Mouse (Mus musculus) thymus, postnatal 14 days (tissue): ENCODE measurements around the gene Zmym4.
"Not testable (repeated sequence)": the region's sequence is repeated elsewhere in the genome, so short reads cannot be mapped to it uniquely, and the experiment has no call there.

Source experiments
- DNase-seq: peaks from one replicate; pipeline ENCODE4 v3.0.0; 2021

Gene Zmym4

DNA sequence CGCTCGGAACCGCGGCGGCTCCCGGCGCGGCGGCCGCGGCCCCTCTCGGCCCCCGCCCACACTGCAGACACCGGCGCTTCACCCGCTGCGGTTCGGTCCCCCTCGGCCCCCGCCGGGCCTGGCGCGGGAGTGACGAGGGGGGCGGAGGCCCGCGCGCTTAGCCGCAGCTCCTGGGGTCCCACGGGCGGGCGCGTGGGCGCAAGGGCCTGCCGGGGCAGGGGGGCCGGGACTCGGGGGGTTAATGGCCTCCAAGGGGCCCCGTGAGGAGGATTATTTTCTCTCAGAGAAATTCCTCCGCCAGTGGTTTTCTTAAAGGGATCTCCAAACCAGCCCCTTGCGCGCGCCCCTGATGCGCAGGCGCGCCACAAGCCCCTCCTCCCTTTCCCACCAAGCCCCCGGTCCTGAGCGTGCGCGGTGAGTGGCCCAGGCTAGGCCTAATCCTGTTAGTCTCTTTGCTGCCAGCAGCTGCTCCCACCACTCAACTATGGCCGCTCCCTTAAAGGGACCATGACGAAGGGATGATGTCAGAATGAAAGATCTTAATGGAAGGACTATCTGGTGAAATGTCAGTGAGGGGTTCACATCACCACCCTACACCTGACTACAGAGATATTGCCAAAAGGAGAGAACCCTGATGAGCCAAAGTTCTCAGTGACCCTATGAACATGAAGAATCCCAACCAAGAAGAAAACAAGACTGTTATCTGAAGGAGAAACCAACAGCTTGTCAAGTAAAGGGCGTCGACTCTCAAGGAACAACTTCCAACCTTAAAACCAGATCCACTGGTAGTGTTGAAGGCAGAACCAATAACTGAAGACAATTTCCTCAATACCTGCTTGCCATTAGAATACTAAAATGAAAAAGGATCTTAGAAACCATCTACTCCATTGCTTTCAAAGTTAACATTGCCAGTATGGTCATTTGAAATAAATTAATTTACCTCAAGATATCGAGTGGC, at the start of gene Zmym4:
TSS of gene Zmym4 (minus strand) at position 272 of the 958 bp plus-strand sequence.
- DNase-seq: peak; percentile 94

DNA sequence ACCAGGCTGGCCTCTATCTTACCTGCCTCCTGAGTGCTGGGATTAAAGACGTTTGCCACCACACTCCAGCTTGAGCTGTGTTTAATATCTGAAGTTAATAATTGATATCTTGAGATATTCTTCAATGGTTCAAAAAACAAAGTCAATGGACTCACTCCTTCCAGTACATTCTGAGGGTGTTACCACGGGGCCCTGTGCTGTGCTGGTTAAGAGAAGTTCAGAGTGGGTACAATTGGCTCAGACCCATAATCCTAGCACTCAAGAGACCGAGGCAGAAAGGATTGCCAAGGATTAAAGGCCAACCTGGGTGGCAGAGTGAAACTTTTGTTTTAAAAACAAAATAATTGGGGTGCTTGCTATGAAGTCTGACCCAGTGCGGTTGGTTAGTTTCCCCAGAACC, 48.4 kb upstream of the Zmym4 start:
- no peak for DNase-seq

DNA sequence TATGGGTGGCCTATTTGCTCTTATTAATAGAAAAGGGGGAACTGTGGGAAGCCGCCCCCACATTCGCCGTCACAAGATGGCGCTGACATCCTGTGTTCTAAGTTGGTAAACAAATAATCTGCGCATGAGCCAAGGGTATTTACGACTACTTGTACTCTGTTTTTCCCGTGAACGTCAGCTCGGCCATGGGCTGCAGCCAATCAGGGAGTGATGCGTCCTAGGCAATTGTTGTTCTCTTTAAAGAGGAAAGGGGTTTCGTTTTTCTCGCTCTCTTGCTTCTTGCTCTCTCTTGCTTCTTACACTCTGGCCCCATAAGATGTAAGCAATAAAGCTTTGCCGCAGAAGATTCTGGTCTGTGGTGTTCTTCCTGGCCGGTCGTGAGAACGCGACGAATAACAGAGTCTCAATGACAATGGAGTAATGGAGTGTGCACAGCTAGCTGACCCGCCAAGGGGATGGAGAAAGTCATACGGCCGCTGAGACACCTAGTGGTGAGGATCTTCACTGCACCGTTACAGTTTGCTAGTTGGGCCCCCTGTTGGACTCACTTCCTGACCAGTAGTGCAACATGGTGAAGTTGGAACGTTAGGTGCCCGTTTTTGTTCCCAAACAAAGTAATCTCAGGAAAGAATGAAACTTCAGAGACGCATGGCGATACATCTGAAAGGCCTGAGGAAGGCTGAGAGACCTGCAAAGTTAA, 47.5 kb upstream of the Zmym4 start:
- DNase-seq: peak; percentile 87

DNA sequence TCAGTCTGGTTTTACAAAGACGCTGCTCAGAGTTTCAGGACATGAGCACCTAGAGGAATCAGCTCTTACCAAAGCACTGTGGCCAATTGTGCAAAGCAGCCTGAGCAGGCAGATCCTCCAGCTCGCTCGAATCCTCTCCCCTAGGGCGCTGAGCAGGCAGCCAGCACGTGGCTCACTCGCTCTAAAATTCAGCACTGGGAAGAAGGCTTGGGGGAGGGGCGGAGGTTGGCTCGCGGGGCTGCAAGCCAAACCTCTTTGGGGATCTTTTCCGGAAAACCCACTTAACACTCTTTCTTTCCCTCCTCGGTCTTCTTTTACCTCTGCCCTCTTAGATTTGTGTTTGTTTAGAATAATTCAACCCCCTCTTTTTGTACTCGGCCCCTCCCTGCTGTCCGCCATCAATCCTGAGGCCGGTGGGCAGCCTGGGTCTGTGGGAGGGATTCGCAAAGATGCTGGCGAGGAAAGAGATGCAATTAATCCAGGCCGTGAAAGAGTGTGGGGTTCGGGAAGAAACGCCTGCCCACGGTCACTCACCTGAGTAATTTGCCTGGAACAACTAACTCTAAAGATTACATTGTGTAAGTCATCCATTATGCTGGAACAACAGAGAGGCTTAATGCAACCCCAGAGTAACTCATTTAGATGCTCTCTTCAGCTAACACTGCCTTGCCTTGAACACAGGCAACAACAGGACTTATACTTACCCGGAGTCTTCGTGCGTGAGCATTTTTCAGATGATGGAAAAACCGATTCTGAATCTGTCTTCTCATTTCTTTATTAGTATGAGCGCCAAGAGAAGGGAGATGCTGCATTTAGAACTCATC, 37.4 kb upstream of the Zmym4 start:
- DNase-seq: peak; percentile 49

DNA sequence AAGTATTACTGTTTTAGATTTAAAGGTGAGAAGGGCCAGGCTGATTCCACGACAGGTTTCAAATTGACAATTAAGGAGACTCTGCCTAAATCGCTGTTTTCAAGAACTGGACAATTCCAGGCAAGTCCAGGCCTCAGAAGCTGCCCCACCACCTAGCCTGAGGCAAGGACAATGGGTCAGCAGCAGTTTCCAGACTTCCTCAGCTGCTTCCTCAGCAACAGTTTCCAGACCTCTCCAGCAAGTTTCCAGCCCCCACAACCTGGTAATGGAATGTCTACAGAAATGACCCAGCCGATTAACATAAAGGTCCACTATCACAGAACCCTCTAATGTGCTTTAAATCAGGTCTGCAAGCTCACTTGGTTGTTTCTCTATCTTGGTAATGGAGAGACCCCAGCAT, 36.4 kb upstream of the Zmym4 start:
- no peak for DNase-seq

DNA sequence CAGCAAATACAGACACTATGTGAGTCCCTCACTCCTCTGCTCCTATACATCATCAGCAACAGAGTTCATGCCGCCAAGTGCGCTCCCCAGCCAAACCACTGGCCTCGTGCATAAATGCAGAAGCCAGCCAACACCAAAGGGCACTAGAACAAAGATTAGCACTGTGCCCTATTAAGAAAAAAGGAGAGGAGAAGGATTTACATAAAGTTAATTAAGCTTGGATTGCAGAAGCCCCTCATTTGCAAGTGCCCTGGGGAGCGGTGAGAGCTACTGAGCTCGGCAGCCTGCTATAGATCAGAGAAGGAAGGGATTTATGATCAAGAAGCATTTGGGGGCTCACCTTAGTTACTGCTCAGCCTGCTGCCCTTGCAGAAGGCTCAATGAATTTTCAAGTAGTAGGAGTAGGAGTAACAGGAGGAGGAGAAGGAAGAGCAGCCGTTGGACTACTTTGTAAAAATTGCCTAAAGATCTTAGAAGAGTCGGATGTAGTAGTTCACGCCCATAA, 32.7 kb upstream of the Zmym4 start:
- no peak for DNase-seq

DNA sequence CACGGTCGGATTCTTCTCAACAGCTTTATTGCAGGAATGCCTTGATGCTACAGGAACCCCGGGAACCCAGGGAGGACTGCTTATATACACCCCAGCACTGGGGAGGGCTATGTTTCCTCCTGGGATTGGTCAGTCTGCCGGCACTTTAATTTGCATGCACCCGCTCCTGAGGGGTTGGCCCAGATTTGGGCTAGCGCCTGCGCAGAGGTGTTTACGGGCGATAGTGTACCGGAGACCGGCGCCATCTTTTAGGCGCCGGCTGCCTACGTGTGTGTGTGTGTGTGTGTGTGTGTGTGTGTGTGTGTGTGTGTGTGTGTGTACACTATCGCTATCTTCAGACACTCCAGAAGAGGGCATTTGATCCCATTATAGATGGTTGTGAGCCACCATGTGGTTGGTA, 31.4 kb upstream of the Zmym4 start:
- not testable (repeated sequence) for DNase-seq

DNA sequence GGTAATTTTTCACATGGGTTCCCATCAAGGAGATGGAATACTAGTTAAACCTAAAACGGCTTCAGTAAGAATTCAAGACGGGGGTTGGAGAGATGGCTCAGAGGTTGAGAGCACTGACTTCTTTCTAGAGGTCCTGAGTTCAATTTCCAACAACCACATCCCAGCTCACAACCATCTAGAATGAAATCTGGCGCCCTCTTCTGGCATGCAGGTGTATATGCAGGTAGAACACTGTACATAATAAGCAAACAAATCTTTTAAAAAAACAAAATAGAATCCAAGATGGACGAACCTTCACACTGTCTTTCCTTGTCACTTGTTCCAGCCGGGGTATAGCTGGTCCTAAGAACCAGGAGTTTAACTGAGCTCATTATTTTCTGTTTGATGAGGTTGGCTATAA, 24.4 kb upstream of the Zmym4 start:
- DNase-seq: peak; percentile 35

DNA sequence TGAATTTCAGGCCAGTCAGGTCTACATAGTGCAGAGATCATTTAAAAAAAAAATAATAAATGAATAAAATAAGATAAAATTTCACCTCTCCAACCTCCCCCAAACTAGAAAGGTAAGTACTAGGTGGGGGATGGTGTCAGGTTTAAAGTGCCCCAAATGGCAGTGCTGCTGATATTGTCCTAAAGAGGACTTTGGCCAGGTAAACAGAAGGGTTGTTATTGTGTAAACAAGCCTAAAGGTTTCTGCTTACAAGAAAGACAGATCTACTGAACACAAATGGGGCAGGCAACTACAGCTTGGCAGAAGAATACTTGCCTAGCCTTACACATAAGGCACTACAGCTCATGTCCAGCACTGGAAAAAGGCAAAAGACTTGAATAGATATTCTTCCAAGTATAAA, 22.6 kb upstream of the Zmym4 start:
- DNase-seq: no peak

DNA sequence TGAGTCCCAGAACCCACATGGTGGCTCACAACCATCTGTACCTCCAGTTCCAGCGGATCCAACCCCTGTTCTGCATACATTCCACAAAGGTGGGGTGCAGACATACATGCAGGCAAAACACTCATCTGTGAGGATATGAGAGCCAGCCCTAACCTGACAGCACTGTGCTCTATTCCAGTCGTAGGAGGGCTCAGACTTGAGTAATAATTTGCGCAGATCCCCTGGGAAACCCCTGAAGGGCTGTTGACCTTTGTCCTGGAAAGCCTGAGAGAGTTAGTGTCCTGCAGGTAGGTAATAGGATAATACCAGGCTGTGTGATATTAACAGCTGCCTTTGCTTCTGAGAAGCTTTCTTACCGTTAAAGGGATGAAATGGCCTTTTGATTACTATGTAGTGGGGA, 20.6 kb upstream of the Zmym4 start:
- no peak for DNase-seq

DNA sequence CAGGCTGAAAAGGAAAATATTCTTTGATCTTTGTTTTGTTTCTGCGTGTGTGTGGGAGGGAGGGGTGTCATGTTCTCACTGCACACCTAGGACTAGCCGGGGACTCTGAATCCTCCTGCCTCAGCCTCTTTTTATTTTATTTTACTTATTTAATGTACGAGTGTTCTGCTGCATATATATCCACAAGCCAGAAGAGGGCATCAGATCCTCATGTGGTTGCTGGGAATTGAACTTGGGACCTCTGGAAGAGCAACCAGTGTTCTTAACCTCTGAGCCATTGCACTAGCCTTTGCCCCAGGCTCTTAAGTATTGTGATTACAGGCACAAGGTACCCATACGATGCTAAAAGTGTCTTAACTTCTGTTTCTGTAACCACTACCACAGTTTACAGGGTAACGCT, 18.8 kb upstream of the Zmym4 start:
- DNase-seq: no peak

DNA sequence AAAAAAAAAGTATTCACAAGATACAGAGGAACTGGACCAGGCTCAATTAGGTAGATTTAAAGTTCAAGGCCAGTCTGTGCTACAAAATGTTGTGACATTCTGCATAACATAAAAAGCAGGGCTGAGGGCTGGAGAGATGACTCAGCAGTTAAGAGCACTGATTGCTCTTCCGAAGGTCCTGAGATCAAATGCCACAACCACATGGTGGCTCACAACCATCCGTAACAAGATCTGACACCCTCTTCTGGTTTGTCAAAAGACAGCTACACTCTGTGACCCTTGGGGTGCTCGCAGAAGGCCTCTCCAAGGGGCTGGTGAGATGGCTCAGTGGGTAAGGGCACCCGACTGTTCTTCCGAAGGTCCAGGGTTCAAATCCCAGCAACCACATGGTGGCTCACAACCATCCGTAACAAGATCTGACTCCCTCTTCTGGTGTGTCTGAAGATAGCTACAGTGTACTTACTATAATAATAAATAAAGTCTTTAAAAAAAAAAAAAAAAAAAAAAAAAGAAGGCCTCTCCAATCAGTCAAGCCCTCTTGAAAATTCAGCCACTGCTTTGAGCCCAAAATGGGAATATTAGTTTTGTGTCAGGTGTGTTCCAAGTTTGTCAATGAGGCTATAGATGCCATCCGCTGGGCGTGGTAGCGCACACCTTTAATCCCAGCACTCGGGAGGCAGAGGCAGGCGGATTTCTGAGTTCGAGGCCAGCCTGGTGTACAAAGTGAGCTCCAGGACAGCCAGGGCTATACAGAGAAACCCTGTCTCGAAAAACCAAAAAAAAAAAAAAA, 16.0 kb upstream of the Zmym4 start:
- not testable (repeated sequence) for DNase-seq

DNA sequence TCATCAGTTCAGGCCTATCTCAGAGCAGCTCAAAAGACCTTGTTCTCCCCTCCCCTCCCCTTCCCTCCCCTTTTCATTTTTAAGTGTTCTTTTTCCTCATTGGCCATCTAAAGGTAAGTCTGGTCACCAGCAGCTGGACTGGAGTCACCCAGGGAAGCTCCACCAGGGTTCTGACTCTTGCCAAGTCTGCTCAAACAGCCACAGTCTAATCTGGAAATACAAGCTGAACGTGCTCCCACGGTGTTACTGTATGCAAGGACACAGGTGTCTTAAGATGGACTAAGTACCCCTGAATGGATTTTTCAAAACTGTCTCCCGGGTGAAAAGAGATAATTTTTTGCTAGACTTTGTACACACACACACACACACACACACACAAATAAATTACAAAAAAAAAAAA, 15.4 kb upstream of the Zmym4 start:
- no peak for DNase-seq

DNA sequence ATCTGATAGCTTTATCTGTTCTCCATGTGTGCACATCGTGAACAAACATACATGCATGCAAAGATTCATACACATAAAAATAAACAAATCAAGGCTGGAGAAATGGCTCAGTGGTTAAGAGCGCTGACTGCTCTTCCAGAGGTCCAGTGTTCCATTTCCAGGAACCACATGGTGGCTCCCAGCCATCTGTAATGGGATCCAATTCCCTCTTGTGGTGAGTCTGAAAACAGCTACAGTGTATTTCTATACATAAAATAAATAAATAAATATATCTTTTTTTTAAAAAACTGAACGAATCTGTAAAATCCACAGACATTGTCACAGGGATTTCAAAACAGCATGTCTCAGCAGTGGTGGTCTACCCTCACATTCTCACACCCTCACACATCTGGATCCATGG, 10.8 kb upstream of the Zmym4 start:
- DNase-seq: no peak

DNA sequence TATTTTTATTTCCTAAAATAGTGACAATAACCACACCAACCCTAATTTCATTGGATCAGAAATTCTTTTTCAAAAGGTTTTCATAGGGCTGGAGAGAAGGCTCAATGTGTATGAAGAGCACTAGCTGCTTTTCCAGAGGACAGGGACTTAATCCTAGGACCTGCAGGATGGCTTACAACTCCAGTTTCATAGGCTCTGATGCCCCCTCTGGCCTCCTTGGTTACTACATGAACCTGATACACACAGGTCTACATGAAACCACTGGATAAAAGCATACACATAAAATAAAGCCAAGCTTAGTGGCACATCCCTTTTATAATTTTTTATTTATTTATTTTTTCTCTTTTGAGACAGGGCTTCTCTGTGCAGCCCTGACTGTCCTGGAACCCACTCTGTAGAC, 9.5 kb upstream of the Zmym4 start:
- DNase-seq: peak; percentile 54

DNA sequence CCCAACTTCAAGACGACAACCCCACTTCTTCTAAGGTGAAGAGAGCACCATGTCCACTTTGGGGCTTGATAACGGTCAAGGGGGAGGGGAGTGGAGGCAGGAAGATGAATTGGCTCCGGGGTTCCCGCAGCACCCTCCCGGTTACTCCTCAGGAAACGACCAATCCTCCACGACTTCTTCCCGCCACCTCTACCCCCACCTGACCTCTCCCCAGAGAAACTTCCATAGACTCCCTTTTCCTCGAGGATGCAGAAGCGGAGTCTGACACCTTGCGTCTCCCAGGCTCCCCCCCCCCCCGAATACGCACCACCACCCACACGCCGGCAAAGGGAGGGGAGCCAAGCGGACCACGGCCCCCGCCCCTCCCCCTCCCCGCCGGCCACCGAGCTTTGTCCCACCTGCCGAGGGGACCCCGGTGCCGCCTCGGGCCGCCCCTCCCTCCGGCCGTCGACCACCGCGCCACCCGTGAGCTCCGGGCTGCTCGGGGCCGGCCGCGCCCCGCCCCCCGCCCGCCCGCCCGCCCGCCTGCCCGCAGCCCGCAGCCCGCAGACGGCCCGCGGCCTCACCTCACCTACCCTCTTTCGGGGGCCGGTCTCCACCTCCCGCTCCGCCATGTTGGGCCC, 583 bp downstream of the Zmym4 start:
- DNase-seq: peak; percentile 35

DNA sequence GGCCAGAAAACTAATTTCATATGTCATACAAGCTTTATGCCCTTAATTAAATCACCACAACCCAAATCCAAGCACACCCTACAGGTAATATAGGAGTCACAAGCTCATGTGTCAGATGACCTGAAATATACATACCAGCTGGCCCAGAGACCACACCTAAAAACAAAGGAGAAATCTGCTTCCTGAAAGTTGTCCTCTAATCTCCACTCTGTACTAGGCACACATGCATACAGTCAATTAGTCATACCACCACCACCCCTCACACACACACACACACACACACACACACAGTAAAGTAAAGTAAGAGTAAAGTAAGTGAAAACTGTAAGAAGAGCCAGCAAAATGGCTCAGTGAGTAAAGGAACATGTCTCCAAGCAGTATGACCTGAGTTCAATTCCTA, 9.3 kb downstream of the Zmym4 start:
- no peak for DNase-seq

DNA sequence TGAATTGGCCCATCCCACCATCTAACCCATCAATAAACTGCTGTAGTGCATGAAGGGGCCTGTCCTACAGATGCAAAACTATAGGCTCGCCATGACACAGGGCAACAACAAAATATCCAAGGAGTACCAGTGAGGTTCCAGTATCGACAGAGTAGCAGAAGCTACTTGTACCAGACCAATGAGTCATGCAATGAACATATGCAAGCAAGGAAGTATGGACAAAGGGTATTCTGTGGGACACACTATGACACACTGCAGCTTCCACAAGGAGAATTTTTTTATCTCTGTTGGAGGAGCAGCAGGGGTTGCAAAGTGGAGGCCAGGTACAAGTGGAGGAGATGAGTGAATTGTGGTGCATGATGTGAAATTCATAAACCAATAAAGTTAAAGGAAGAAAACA, 9.7 kb downstream of the Zmym4 start:
- DNase-seq: no peak

DNA sequence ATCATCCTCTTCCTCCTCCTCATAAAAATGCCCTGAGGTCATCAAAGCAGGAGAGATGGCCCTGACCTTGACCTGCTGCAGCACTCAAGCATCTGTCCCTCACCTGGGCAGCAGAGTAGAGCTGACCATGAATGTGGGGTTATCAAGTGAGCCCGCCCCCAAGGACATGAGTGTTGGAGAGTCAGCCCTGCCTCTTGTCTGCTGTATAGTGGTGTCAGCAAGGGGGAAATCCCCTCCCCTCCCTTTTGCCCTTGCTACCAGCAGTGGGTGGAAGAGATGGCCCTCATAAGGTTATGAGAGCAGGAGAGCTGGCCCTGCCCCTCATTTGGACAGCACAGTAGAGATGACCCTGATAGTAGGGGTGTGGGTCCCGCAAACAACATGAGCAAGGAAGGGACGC, 10.5 kb downstream of the Zmym4 start:
- no peak for DNase-seq

DNA sequence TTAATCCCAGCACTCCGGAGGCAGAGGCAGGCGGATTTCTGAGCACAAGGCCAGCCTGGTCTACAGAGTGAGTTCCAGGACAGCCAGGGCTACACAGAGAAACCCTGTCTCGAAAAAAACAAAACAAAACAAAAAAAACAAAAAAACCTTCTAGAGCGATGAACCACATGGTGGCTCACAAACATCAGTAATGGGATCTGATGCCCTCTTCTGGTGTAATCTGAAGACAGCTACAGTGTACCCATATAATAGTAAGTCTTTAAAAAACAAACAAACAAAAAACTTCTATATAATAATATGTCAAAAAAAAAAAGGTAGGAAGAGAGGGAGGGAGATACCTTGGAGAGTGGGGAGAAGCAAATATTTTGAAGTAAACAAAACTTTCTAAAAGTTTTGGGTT, 17.1 kb downstream of the Zmym4 start:
- not testable (repeated sequence) for DNase-seq

DNA sequence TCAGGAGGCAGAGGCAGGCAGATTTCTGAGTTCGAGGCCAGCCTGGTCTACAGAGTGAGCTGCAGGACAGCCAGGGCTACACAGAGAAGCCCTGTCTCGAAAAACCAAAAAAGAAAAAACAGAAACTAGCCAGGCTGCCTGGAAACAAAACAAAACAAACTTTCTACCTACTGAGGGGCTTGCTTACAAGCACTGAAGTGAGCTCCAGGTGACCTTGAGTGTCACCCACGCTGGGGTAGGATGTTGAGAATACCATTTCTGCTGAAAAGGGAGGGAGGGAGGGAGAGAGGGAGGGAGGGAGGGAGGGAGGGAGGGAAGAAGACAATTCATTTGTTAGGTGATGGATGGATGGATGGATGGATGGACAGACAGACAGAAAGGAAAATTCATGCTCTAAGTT, 24.5 kb downstream of the Zmym4 start:
- no peak for DNase-seq

DNA sequence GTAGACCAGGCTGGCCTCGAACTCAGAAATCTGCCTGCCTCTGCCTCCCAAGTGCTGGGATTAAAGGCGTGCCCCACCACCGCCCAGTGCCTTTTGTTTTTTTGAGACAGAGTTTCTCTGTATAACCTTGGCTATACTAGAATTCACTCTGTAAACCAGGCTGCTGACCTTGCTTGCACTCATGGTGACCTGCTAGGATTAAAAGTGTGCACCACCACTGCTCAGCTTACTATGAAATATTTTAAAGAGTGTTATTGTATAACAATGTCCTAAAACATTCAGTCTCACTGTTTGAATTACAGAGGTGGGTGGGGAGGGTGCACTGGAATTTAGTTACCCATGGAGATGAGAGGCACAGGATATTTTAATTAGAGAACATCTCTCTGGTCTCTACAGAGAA, 25.1 kb downstream of the Zmym4 start:
- DNase-seq: no peak
